Mouse (Mus musculus): Measurements from ENCODE around the gene Tm7sf2. TPM values are rescaled to one million over a fixed set of nuclear protein-coding genes. Genes with fewer than 3 reads are reported as not detected.

Tm7sf2 gene
- polyA plus RNA-seq, 1 experiment from 2014 or later, result 19.0 TPM

DNA sequence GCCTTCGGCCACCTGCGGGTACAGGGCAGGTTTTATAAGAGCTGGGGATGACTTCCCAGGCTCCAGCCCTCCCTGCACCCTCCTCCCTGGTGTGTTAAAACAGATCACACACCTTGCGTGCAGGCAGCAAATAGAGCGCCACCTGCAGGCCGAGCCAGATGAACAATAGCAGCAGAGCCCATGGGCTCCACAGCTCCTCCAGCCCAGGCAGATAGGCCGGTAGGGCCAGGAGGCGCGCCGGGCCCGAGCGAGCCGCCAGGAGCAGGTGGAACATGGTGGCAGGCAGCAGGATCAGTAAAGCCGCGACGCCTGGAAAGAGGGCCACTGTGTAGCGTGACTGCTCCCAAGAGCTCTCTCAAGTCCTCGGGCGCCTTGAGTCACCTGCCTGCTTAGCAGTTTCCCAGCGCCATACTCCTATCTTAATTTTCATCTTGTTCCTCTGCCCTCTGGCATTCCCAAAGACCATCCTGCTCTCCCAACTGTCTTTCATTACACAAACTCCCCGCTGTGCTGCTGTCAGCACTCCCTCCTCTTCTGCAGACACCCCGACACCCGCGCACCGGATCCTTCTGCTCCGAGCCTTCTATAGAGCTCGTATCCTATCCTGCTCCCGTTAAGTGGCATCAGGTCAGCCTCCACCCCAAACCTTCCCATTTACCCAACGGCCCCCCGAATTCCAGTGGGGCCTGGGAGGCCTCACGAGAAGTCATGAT is 1.0 kb downstream of the Tm7sf2 start:
- Histone ChIP-seq H3K9me3 (no peaks in the 10 kb centered on the region), H3K27me3 (no peaks in the 10 kb centered on the region), H3K27ac (peak overlapping the region; percentile 72), H3K4me1 (peaks cover 30% of the 10 kb centered on the region), H3K4me2 (peak overlapping the region; percentile 82), H3K36me3 (peaks cover 28% of the 10 kb centered on the region), H3K4me3 (peak overlapping the region; percentile 45), H3K9ac (peak overlapping the region; percentile 41)
- peak; percentile 30; the same call in 1 of the 2 replicates for ATAC-seq (ENCODE audit: insufficient number of reproducible peaks, low FRiP score, low TSS enrichment, low read depth)
- WGBS, result under 1% methylated on average over 30 of the region's 30 CpGs

DNA sequence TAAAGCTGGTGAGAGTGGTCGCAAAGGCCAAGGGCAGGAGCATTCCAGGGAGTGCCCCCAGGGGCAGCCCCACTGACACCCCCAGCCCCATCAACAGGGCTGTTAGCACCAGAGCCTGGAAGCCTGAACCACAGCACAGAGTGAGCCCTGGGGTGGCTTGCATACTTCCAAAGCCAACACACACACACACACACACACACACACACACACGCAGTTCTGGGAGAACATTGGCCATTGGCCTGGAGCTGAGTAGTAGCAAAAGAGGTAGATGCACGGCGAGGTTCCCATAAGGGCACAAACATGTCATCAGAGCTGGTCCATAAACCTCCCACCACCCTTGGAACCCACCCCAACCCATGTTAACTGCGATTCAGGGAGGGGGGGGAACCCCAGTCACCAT is 1.6 kb downstream of the Tm7sf2 start:
- Histone ChIP-seq H3K4me2 (peak overlapping the region; percentile 82), H3K4me1 (peaks cover 36% of the 10 kb centered on the region), H3K27me3 (no peaks in the 10 kb centered on the region), H3K9me3 (no peaks in the 10 kb centered on the region), H3K36me3 (peaks cover 28% of the 10 kb centered on the region), H3K4me3 (peak overlapping the region; percentile 45), H3K9ac (peak overlapping the region; percentile 41), H3K27ac (peak overlapping the region; percentile 72; the same call in 1 of the 2 replicates)
- no peak for ATAC-seq (ENCODE audit: insufficient number of reproducible peaks, low FRiP score, low TSS enrichment, low read depth)
- WGBS, result 35% methylated on average over 5 of the region's 5 CpGs

DNA sequence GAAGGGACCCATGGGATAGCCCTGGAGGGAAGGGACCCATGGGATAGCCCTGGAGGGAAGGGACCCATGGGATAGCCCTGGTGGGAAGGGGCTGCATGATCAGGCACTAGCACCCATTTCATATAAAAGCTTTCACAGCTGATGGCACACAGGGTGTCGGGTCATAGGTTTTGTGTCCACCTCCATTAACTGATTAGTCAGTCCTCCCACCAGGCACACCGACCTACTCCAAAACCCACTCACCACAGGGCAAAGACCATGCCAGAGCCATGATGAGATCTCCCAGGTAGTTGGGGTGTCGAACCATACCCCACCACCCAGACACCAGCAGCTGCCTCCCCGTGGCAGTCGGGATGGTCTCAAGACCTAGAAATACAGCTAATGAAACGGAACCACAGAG is 5.1 kb downstream of the Tm7sf2 start:
- no peak for ATAC-seq (ENCODE audit: insufficient number of reproducible peaks, low FRiP score, low TSS enrichment, low read depth)
- Histone ChIP-seq H3K4me3 (no peak overlapping the region), H3K27ac (no peak overlapping the region), H3K4me1 (peaks cover 46% of the 10 kb centered on the region), H3K36me3 (peaks cover 10% of the 10 kb centered on the region), H3K4me2 (no peak overlapping the region), H3K27me3 (no peaks in the 10 kb centered on the region), H3K9ac (no peak overlapping the region), H3K9me3 (no peaks in the 10 kb centered on the region)
- 92% methylated on average over 6 of the region's 6 CpGs for WGBS

DNA sequence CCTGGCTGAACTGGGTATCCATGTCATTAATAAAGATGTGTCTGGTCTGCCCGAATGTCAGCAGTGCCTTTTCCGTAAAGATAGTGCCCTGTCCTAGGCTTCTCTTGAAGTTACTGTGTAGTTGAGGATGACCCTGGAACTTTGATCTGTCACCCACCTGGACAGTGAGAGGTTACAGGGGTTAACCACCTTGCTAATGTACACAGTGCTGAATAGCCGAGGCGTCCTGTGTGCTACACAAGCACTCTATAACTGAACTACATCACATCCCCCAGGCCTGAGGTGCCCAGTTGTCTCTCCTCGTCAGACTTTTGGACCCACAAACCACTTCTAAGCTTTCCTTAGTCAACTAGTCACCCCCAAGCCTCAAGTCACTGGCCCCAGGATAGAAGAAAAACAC is 5.8 kb downstream of the Tm7sf2 start:
- peak overlapping the region; percentile 85 for H3K4me3 ChIP-seq
- peaks cover 10% of the 10 kb centered on the region for H3K36me3 ChIP-seq
- peak overlapping the region; percentile 86; the same call in 1 of the 2 replicates for H3K9ac ChIP-seq
- H3K4me1 ChIP-seq, result peaks cover 39% of the 10 kb centered on the region
- H3K27ac ChIP-seq, result peak overlapping the region; percentile 94
- H3K4me2 ChIP-seq, result peak overlapping the region; percentile 94
- 65% methylated on average over 5 of the region's 5 CpGs for WGBS
- ATAC-seq (ENCODE audit: insufficient number of reproducible peaks, low FRiP score, low TSS enrichment, low read depth), result no peak
- H3K9me3 ChIP-seq, result no peaks in the 10 kb centered on the region
- H3K27me3 ChIP-seq, result no peaks in the 10 kb centered on the region

- Histone ChIP-seq H3K4me3 (peak overlapping the region; percentile 85), H3K36me3 (peaks cover 10% of the 10 kb centered on the region), H3K4me2 (peak overlapping the region; percentile 94), H3K27me3 (no peaks in the 10 kb centered on the region), H3K9me3 (no peaks in the 10 kb centered on the region), H3K4me1 (peaks cover 35% of the 10 kb centered on the region), H3K27ac (peak overlapping the region; percentile 94), H3K9ac (peak overlapping the region; percentile 86)
- ATAC-seq (ENCODE audit: insufficient number of reproducible peaks, low FRiP score, low TSS enrichment, low read depth), result no peak
- WGBS, result 2% methylated on average over 44 of the region's 44 CpGs
Observed at GRCm38 (mm10) chr19:6061641-6062302, 6.4 kb downstream of the Tm7sf2 start.

- peak; percentile 70; the same call in 1 of the 2 replicates for ATAC-seq (ENCODE audit: insufficient number of reproducible peaks, low FRiP score, low TSS enrichment, low read depth)
- H3K4me2 ChIP-seq, result peak within 1 kb of the TSS; percentile 94
- WGBS, result under 1% methylated on average over 58 of the region's 58 CpGs
- peaks cover 35% of the 10 kb centered on the region for H3K4me1 ChIP-seq
- peak within 1 kb of the TSS; percentile 85 for H3K4me3 ChIP-seq
- peak within 1 kb of the TSS; percentile 86 for H3K9ac ChIP-seq
- H3K9me3 ChIP-seq, result no peaks in the 10 kb centered on the region
- peaks cover 10% of the 10 kb centered on the region for H3K36me3 ChIP-seq
- H3K27me3 ChIP-seq, result no peaks in the 10 kb centered on the region
- peak within 1 kb of the TSS; percentile 94 for H3K27ac ChIP-seq
Observed at GRCm38 (mm10) chr19:6061021-6061533, 7.1 kb downstream of the Tm7sf2 start, which contains the start of gene Znhit2. TSS of gene Znhit2 (plus strand) at chr19:6061192.

DNA sequence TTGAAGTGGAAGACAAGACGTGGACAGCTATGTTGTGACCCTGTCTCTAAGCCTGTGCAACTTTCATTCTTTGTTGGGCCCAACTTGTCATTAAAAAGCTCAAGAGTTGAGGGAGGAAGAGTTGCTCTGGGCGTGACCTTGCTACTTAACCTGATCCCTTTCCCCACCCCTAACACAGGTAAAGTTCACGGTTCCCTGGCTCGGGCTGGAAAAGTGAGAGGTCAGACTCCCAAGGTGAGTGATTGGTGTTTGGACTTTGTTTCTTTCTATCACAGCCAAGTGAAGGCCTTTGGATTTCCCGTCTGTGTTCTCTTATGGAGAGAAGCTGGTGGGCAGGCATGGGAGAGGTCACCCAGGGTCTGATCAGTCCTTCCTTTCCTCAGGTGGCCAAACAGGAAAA is 9.2 kb downstream of the Tm7sf2 start:
- Histone ChIP-seq H3K9ac (no peak overlapping the region; the same call in 1 of the 2 replicates), H3K4me3 (peak overlapping the region; percentile 90), H3K4me1 (peaks cover 35% of the 10 kb centered on the region), H3K9me3 (no peaks in the 10 kb centered on the region), H3K27ac (peak overlapping the region; percentile 84; the same call in 1 of the 2 replicates), H3K36me3 (peaks cover 27% of the 10 kb centered on the region), H3K27me3 (no peaks in the 10 kb centered on the region), H3K4me2 (peak overlapping the region; percentile 70)
- no peak for ATAC-seq (ENCODE audit: insufficient number of reproducible peaks, low FRiP score, low TSS enrichment, low read depth)
- 73% methylated on average over 5 of the region's 5 CpGs for WGBS

DNA sequence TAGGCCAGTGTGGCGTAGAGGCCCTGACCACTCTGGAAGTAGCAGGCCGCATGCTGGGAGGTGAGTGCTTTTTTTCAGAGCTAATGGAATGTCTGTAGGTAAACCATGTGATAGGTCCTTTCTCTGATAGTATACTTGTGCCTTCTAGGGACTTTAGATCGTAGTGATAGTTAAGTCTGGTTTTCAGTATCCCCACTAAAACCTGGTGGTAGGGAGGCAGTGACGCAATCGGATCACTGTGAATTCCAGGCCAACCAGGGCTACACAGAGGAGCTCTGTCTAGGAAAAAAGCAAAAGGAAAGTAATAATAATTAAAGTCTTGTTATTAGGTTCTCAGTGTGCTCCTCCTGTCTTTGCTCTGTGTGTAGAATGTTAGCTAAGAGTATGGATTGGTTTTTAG is 9.7 kb downstream of the Tm7sf2 start:
- Histone ChIP-seq H3K36me3 (peaks cover 32% of the 10 kb centered on the region), H3K9me3 (no peaks in the 10 kb centered on the region), H3K4me3 (peak overlapping the region; percentile 90), H3K9ac (peak overlapping the region; percentile 90), H3K4me1 (peaks cover 35% of the 10 kb centered on the region), H3K4me2 (peak overlapping the region; percentile 70), H3K27me3 (no peaks in the 10 kb centered on the region), H3K27ac (peak overlapping the region; percentile 84)
- WGBS, result 33% methylated on average over 5 of the region's 5 CpGs
- ATAC-seq (ENCODE audit: insufficient number of reproducible peaks, low FRiP score, low TSS enrichment, low read depth), result no peak

- Histone ChIP-seq H3K4me2 (peak within 1 kb of the TSS; percentile 70), H3K9ac (peak within 1 kb of the TSS; percentile 90), H3K9me3 (no peaks in the 10 kb centered on the region), H3K27me3 (no peaks in the 10 kb centered on the region), H3K4me1 (peaks cover 35% of the 10 kb centered on the region), H3K4me3 (peak within 1 kb of the TSS; percentile 90), H3K27ac (peak within 1 kb of the TSS; percentile 84), H3K36me3 (peaks cover 42% of the 10 kb centered on the region)
- ATAC-seq (ENCODE audit: insufficient number of reproducible peaks, low FRiP score, low TSS enrichment, low read depth), result peak; percentile 87
- under 1% methylated on average over 63 of the region's 63 CpGs for WGBS
Observed at GRCm38 (mm10) chr19:6057313-6058096, 10.7 kb downstream of the Tm7sf2 start, which contains the start of the genes Mrpl49 and Fau. TSS of gene Mrpl49 (minus strand) at chr19:6057785. TSS of gene Fau (plus strand) at chr19:6057844.

DNA sequence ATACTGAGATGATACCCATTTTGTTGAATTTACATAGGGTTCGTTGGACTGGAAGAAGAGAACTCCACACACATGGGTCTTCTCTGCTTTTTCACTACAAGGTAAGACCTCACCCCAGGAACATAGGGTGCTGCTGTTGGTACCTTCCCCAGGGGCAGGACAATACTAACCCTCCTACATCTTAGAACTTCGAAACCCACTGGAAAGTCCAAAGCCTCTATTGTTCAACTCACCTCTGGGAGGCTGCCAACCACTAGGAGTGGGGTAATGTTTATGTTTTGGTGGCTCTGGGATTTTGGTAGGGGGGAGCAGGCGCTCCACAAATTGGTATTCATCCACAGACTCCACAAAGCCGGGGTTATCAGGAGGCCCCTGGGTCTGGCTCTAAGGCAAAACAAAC is 11.5 kb downstream of the Tm7sf2 start:
- no peaks in the 10 kb centered on the region for H3K27me3 ChIP-seq
- H3K36me3 ChIP-seq, result peaks cover 50% of the 10 kb centered on the region
- peak overlapping the region; percentile 66 for H3K4me2 ChIP-seq
- no peaks in the 10 kb centered on the region for H3K9me3 ChIP-seq
- WGBS, result 58% methylated on average over 4 of the region's 4 CpGs
- no peak overlapping the region for H3K27ac ChIP-seq
- H3K4me1 ChIP-seq, result peaks cover 27% of the 10 kb centered on the region
- no peak for ATAC-seq (ENCODE audit: insufficient number of reproducible peaks, low FRiP score, low TSS enrichment, low read depth)
- H3K4me3 ChIP-seq, result peak overlapping the region; percentile 90
- peak overlapping the region; percentile 67 for H3K9ac ChIP-seq

DNA sequence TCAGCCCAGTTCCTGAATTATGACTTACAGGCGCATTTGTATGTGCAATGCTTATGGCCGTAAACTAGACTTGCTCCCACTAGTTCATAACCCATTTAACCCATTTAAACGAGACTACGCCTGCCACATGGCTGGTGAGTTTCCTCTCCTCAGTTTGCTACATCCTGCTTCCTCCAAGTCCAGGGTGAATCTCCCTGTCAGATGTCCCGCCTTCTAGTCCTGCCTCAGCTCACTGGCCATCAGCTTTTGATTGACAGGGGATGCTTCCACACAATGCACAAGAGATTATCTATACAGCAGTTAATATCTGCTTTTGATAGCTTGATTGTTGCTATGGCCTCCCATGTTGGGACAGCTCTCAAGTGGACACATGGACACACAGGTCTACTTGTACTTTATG is 13.9 kb downstream of the Tm7sf2 start:
- Histone ChIP-seq H3K4me3 (no peak overlapping the region), H3K36me3 (peaks cover 69% of the 10 kb centered on the region), H3K9ac (no peak overlapping the region), H3K4me1 (peaks cover 21% of the 10 kb centered on the region), H3K4me2 (no peak overlapping the region), H3K9me3 (no peaks in the 10 kb centered on the region), H3K27ac (no peak overlapping the region), H3K27me3 (no peaks in the 10 kb centered on the region)
- ATAC-seq (ENCODE audit: insufficient number of reproducible peaks, low FRiP score, low TSS enrichment, low read depth), result no peak
- WGBS, result 76% methylated on average over 5 of the region's 5 CpGs

Data from limb, embryonic 15.5 days (tissue).